ENCODE assay signal across 8 mouse cellular contexts in genomic region chr4:138216200-138216890, GRCm38 (mm10). TPM values are rescaled to one million over a fixed set of nuclear protein-coding genes. Genes with fewer than 3 reads are reported as not detected.
DNase-seq lines count a peak whose midpoint lies in the region; ATAC-seq and TF ChIP-seq lines count a peak whose summit lies in the region.

Gene Hp1bp3 (plus strand): TSS chr4:138216296.

- no peak for TF ChIP-seq EP300 in MEL (IDR thresholded peaks at IDR 0.05; ENCODE audit: low read depth in 1 of 2, low read length in 2 of 2)

- peak within 1 kb of the TSS; percentile 88 to 97 for H3K4me3 ChIP-seq in MEL (ENCODE audit: control insufficient read depth in 1 of 2, insufficient read depth in 1 of 2, low read depth in 2 of 2, low read length in 2 of 2)
- peak within 1 kb of the TSS; percentile 96 for H3K4me3 ChIP-seq in cerebellum, adult 2 months (replicated peaks; ENCODE audit: insufficient read depth, low read depth, low read length)
- H3K4me3 ChIP-seq in forebrain, postnatal 0 days (ENCODE audit: low read depth, low read length), result peak within 1 kb of the TSS; percentile 95
- peak within 1 kb of the TSS; percentile 79 for H3K4me3 ChIP-seq in neural tube, embryonic 14.5 days (ENCODE audit: low read depth, low read length)

- H3K4me1 ChIP-seq in MEL (ENCODE audit: control insufficient read depth in 1 of 2, insufficient read depth in 2 of 2, low read length in 2 of 2), result peaks cover 7 to 14% of the 10 kb centered on the region in 2 experiments
- peaks cover 9% of the 10 kb centered on the region for H3K4me1 ChIP-seq in cerebellum, adult 2 months (ENCODE audit: control insufficient read depth, insufficient read depth, low read length)
- peaks cover 19% of the 10 kb centered on the region for H3K4me1 ChIP-seq in forebrain, postnatal 0 days (ENCODE audit: insufficient read depth)
- peaks cover 23% of the 10 kb centered on the region for H3K4me1 ChIP-seq in neural tube, embryonic 14.5 days (ENCODE audit: control insufficient read depth, insufficient read depth, low read length)

- ATAC-seq in forebrain, postnatal 0 days, result peak; percentile 75
- peak; percentile 77 for ATAC-seq in neural tube, embryonic 14.5 days (ENCODE audit: low read depth)

- peak within 1 kb of the TSS; percentile 71 for H3K4me2 ChIP-seq in forebrain, postnatal 0 days (ENCODE audit: low read depth)
- peak within 1 kb of the TSS; percentile 66 for H3K4me2 ChIP-seq in neural tube, embryonic 14.5 days (ENCODE audit: low read depth, low read length)

- H3K27me3 ChIP-seq in MEL (ENCODE audit: control insufficient read depth in 1 of 2, insufficient read depth in 2 of 2, low read length in 2 of 2), result no peaks in the 10 kb centered on the region
- no peaks in the 10 kb centered on the region for H3K27me3 ChIP-seq in cerebellum, adult 2 months (ENCODE audit: control insufficient read depth, insufficient read depth, low read length)
- no peaks in the 10 kb centered on the region for H3K27me3 ChIP-seq in forebrain, postnatal 0 days (ENCODE audit: insufficient read depth, low read length)
- no peaks in the 10 kb centered on the region for H3K27me3 ChIP-seq in neural tube, embryonic 14.5 days (ENCODE audit: control insufficient read depth, insufficient read depth, low read length)

- peak; percentile 80 for DNase-seq in MEL (ENCODE audit: low read depth, low spot score)
- peak; percentile 77 to 86 for DNase-seq in cerebellum, adult 2 months
- DNase-seq in forebrain, postnatal 0 days, result peak; percentile 89
- DNase-seq in heart, postnatal 36 days, result peak; percentile 77 to 89
- DNase-seq in layer of hippocampus, adult 18-20 months (ENCODE audit: low spot score in 2 of 2), result peak; percentile 63 to 79
- peak; percentile 72 to 75 for DNase-seq in lung, adult 18-20 months
- DNase-seq in testis, postnatal 14 days (ENCODE audit: low spot score), result peak; percentile 77

- H3K79me2 ChIP-seq in MEL (ENCODE audit: control insufficient read depth, insufficient read depth, low read length, poor library complexity), result peaks cover 35% of the 10 kb centered on the region

- peak within 1 kb of the TSS; percentile 97 for H3K9ac ChIP-seq in MEL (ENCODE audit: control insufficient read depth, low read depth, low read length, poor library complexity, severe bottlenecking)
- peak within 1 kb of the TSS; percentile 99 for H3K9ac ChIP-seq in forebrain, postnatal 0 days
- peak within 1 kb of the TSS; percentile 97 for H3K9ac ChIP-seq in neural tube, embryonic 14.5 days (replicated peaks; ENCODE audit: low read depth, low read length)

- H3K9me3 ChIP-seq in MEL (replicated peaks; ENCODE audit: insufficient read depth, low read length), result no peaks in the 10 kb centered on the region
- H3K9me3 ChIP-seq in forebrain, postnatal 0 days (ENCODE audit: low read length), result no peaks in the 10 kb centered on the region
- no peaks in the 10 kb centered on the region for H3K9me3 ChIP-seq in neural tube, embryonic 14.5 days (ENCODE audit: control insufficient read depth, low read length)

- peak within 1 kb of the TSS; percentile 74 for H3K27ac ChIP-seq in MEL (ENCODE audit: control insufficient read depth, low read depth, low read length)
- H3K27ac ChIP-seq in cerebellum, adult 2 months (ENCODE audit: insufficient read depth, low read length), result peak within 1 kb of the TSS; percentile 98
- peak within 1 kb of the TSS; percentile 100 for H3K27ac ChIP-seq in forebrain, postnatal 0 days (ENCODE audit: low read depth, low read length)
- peak within 1 kb of the TSS; percentile 100 for H3K27ac ChIP-seq in neural tube, embryonic 14.5 days (ENCODE audit: low read depth, low read length)

- WGBS in cerebellum, adult 2 months, result under 1% methylated on average over 80 of the region's 84 CpGs
- under 1% methylated on average over 57 of the region's 84 CpGs for WGBS in forebrain, postnatal 0 days
- WGBS in neural tube, embryonic 14.5 days, result under 1% methylated on average over 58 of the region's 84 CpGs

- peaks cover 10 to 17% of the 10 kb centered on the region in 2 experiments for H3K36me3 ChIP-seq in MEL (ENCODE audit: control insufficient read depth in 1 of 2, insufficient read depth in 2 of 2, low read length in 2 of 2)
- H3K36me3 ChIP-seq in forebrain, postnatal 0 days (ENCODE audit: insufficient read depth), result 0 out of 2 replicates have a peak, but pooled peaks cover 4% of the 10 kb centered on the region
- no peaks in the 10 kb centered on the region for H3K36me3 ChIP-seq in neural tube, embryonic 14.5 days (ENCODE audit: control insufficient read depth, insufficient read depth, low read length)

- TF ChIP-seq RAD21 in MEL (IDR thresholded peaks at IDR 0.05; ENCODE audit: low read depth, low read length), result no peak

- intact Hi-C loops in heart, postnatal 36 days (cut with DNase I), result no loop called here

- 0 out of 6 replicates have a peak, but pooled peaks of 1 of the 3 experiments have one; percentile 14 for TF ChIP-seq CTCF in MEL (IDR thresholded peaks at IDR 0.05 in 2 of 3, conservative IDR thresholded peaks at IDR 0.05 in 1 of 3; ENCODE audit: control insufficient read depth in 1 of 3, insufficient read depth in 1 of 3, low read depth in 2 of 3, low read length in 3 of 3, poor library complexity in 1 of 3, severe bottlenecking in 1 of 3)
- no peak for TF ChIP-seq CTCF in cerebellum, adult 2 months (IDR thresholded peaks at IDR 0.05; ENCODE audit: borderline replicate concordance, insufficient read depth, low read depth, low read length)
- TF ChIP-seq CTCF in forebrain, postnatal 0 days (IDR thresholded peaks at IDR 0.05; ENCODE audit: low read depth), result no peak

- peak; percentile 63 to 69 for TF ChIP-seq POLR2A in MEL (IDR thresholded peaks at IDR 0.05; ENCODE audit: control insufficient read depth in 1 of 2, insufficient read depth in 1 of 2, low read depth in 1 of 2, low read length in 2 of 2, poor library complexity in 1 of 2)
- TF ChIP-seq POLR2A in cerebellum, adult 2 months (IDR thresholded peaks at IDR 0.05; ENCODE audit: borderline replicate concordance, insufficient read depth, low read length), result peak; percentile 71

TF ChIP-seq in MEL, 35 proteins besides CTCF, POLR2A, EP300 and RAD21:
- TF ChIP-seq MXI1 (IDR thresholded peaks at IDR 0.05; ENCODE audit: low read depth, low read length) (no peak; the same call in 1 of the 2 replicates), MYB (IDR thresholded peaks at IDR 0.05; ENCODE audit: low read depth, low read length) (no peak), RCOR1 (IDR thresholded peaks at IDR 0.05; ENCODE audit: low read depth, low read length) (no peak), POLR2AphosphoS5 (IDR thresholded peaks at IDR 0.05; ENCODE audit: borderline replicate concordance, low read depth, low read length) (no peak), CHD1 (IDR thresholded peaks at IDR 0.05; ENCODE audit: low read depth, low read length) (no peak), ZNF384 (IDR thresholded peaks at IDR 0.05; ENCODE audit: low read depth, low read length) (no peak), UBTF (IDR thresholded peaks at IDR 0.05; ENCODE audit: borderline replicate concordance, insufficient read depth, low read depth, low read length) (no peak), MAFK (IDR thresholded peaks at IDR 0.05; ENCODE audit: borderline replicate concordance, low read depth, low read length) (no peak), NRF1 (IDR thresholded peaks at IDR 0.05; ENCODE audit: insufficient read depth, low read depth, low read length, poor library complexity, severe bottlenecking) (0 out of 2 replicates have a peak, but pooled peaks have one; percentile 27), HCFC1 (IDR thresholded peaks at IDR 0.05; ENCODE audit: low read depth, low read length) (peak; percentile 58; the same call in 1 of the 2 replicates), GABPA (IDR thresholded peaks at IDR 0.05; ENCODE audit: low read depth, low read length) (no peak), MAZ (IDR thresholded peaks at IDR 0.05; ENCODE audit: low read depth, low read length) (peak; percentile 57; the same call in 1 of the 2 replicates), KAT2A (conservative IDR thresholded peaks at IDR 0.05; ENCODE audit: low read depth, low read length) (no peak), JUND (IDR thresholded peaks at IDR 0.05; ENCODE audit: low read depth, low read length) (no peak), NELFE (IDR thresholded peaks at IDR 0.05; ENCODE audit: low read depth, low read length) (peak; percentile 68), BHLHE40 (IDR thresholded peaks at IDR 0.05; ENCODE audit: borderline replicate concordance, low read depth, low read length) (no peak), MAX (IDR thresholded peaks at IDR 0.05; ENCODE audit: low read length) (no peak), GATA1 (IDR thresholded peaks at IDR 0.05; ENCODE audit: low read depth, low read length) (no peak), TCF12 (IDR thresholded peaks at IDR 0.05; ENCODE audit: low read depth, low read length) (0 out of 2 replicates have a peak, but pooled peaks have one; percentile 3), POLR2AphosphoS2 (IDR thresholded peaks at IDR 0.05; ENCODE audit: low read length) (no peak), MYC (IDR thresholded peaks at IDR 0.05; ENCODE audit: low read depth, low read length) (no peak), ZMIZ1 (IDR thresholded peaks at IDR 0.05; ENCODE audit: low read depth, low read length) (peak; percentile 45; the same call in 1 of the 2 replicates), MEF2A (IDR thresholded peaks at IDR 0.05; ENCODE audit: extremely low read depth, insufficient replicate concordance, low read depth, low read length, poor library complexity, severe bottlenecking) (no peak), ELF1 (IDR thresholded peaks at IDR 0.05; ENCODE audit: low read depth, low read length) (0 out of 2 replicates have a peak, but pooled peaks have one; percentile 17), E2F4 (IDR thresholded peaks at IDR 0.05; ENCODE audit: borderline replicate concordance, low read depth, low read length) (no peak), SIN3A (IDR thresholded peaks at IDR 0.05; ENCODE audit: low read length) (peak; percentile 57)

RNA-seq across cellular contexts. Expression of gene Hp1bp3, which starts in this region (rescaled TPM):
- 39.1 and 45.1 TPM in 2 replicates for total RNA-seq in MEL (2012; rRNA removed)
- polyA plus RNA-seq in MEL (2012; ENCODE audit: insufficient read depth in 1 of 2, insufficient read length in 2 of 2, low read depth in 1 of 2, low replicate concordance in 2 of 2, missing spikeins in 1 of 2), result 10 to 100 TPM in 1 of 2 experiments, not detected in 1; 74.0 TPM
- 163 and 170 TPM in 2 replicates for polyA plus RNA-seq in cerebellum, adult 2 months (2012; rRNA removed)
- 186 and 209 TPM in 2 replicates for total RNA-seq in forebrain, postnatal 0 days (2014; rRNA removed)
- 209 and 217 TPM in 2 replicates for polyA plus RNA-seq in forebrain, postnatal 0 days (2015; fragmentation: Nextera tagmentation; extraction: Ambion mirVana)
- 10 to 100 TPM; 77.5 to 87.7 TPM for total RNA-seq in heart, postnatal 36 days (2021)
- 100 to 1,000 TPM; 188 to 202 TPM for total RNA-seq in layer of hippocampus, adult 18-20 months (2021)
- polyA plus RNA-seq in neural tube, embryonic 14.5 days (2014; fragmentation: Nextera tagmentation; extraction: Ambion mirVana), result 181 and 197 TPM in 2 replicates

Comparison
In these comparisons a context has a peak if more than half of its experiments do, and no peak if none do; other contexts are left out.
1. Peak in every context shown above with its lines: DNase-seq, ATAC-seq, H3K4me3 ChIP-seq and H3K27ac ChIP-seq.